Mouse (Mus musculus) c-Kit-positive CD71-positive TER-119-positive erythroid progenitor cells, embryonic 14.5 days (primary cell): ENCODE measurements around the gene Eef2k.

Source experiments
- DNase-seq: peaks from one replicate; pipeline ENCODE4 v3.0.0-alpha.2; 2013; ENCODE audit warnings: low spot score

The Eef2k gene

GRCm38 (mm10) chr7:120842345-120843036 lies at the start of gene Eef2k:
Eef2k (plus strand) TSS chr7:120842831.
- DNase-seq, result peak; percentile 94

- DNase-seq, result no peak
These were observed 47.1 kb upstream of the Eef2k start for GRCm38 (mm10) chr7:120795544-120795943.

GRCm38 (mm10) chr7:120796369-120796768 lies 46.3 kb upstream of the Eef2k start:
- no peak for DNase-seq

- no peak for DNase-seq
These were observed 39.4 kb upstream of the Eef2k start for GRCm38 (mm10) chr7:120803268-120803667.

- no peak for DNase-seq
These were observed 32.9 kb upstream of the Eef2k start for GRCm38 (mm10) chr7:120809705-120810104.

GRCm38 (mm10) chr7:120811834-120812415 lies 30.7 kb upstream of the Eef2k start, which contains the start of gene Gm5737:
Gm5737 (plus strand) TSS chr7:120812365.
- DNase-seq, result no peak

- DNase-seq, result no peak
These were observed 25.1 kb upstream of the Eef2k start for GRCm38 (mm10) chr7:120817552-120817951.

GRCm38 (mm10) chr7:120819386-120819785 lies 23.2 kb upstream of the Eef2k start:
- no peak for DNase-seq

GRCm38 (mm10) chr7:120823248-120823647 lies 19.4 kb upstream of the Eef2k start:
- DNase-seq, result peak; percentile 59

- no peak for DNase-seq
These were observed 17.5 kb upstream of the Eef2k start for GRCm38 (mm10) chr7:120825097-120825496.

- DNase-seq, result no peak
These were observed 16.2 kb upstream of the Eef2k start for GRCm38 (mm10) chr7:120826408-120826807.

- no peak for DNase-seq
These were observed 11.9 kb upstream of the Eef2k start for GRCm38 (mm10) chr7:120830431-120831381.

- peak; percentile 69 for DNase-seq
These were observed 8.2 kb upstream of the Eef2k start for GRCm38 (mm10) chr7:120834426-120834825.

GRCm38 (mm10) chr7:120834863-120835372 lies 7.7 kb upstream of the Eef2k start:
- peak; percentile 87 for DNase-seq

- peak; percentile 97 for DNase-seq
These were observed 6.9 kb upstream of the Eef2k start for GRCm38 (mm10) chr7:120835449-120836359.

GRCm38 (mm10) chr7:120836361-120836760 lies 6.3 kb upstream of the Eef2k start:
- peak; percentile 69 for DNase-seq

- no peak for DNase-seq
These were observed 4.0 kb upstream of the Eef2k start for GRCm38 (mm10) chr7:120838436-120839160.

- DNase-seq, result no peak
These were observed 2.8 kb upstream of the Eef2k start for GRCm38 (mm10) chr7:120839786-120840185.

GRCm38 (mm10) chr7:120843037-120843621 lies 498 bp downstream of the Eef2k start:
- peak; percentile 84 for DNase-seq

- DNase-seq, result no peak
These were observed 1.3 kb downstream of the Eef2k start for GRCm38 (mm10) chr7:120843852-120844435.
